Mouse (Mus musculus): ENCODE data around the gene Pomt1.

- TF ChIP-seq CTCF (IDR thresholded peaks at IDR 0.05; ENCODE audit: low read depth) (no peak), EP300 (IDR thresholded peaks at IDR 0.05; ENCODE audit: low read depth) (no peak)
Measured at GRCm38 (mm10) chr2:32238708-32239435, 2.5 kb downstream of the Pomt1 start.
